Mouse (Mus musculus) large intestine, adult 2 months (tissue): ENCODE measurements around the gene Sh3kbp1. TPM values are rescaled to one million over a fixed set of nuclear protein-coding genes. Genes with fewer than 3 reads are reported as not detected.

Experiments used
- DNase-seq: peaks from one replicate; pipeline ENCODE4 v3.0.0-alpha.2; 2012; ENCODE audit warnings: low read depth, low spot score
- WGBS: fragments of 180-500 bp; shearing (Covaris S2); methylation state at CpG from one replicate; pipeline ENCODE4 v1.1.7; 2018; 5-methylcytosine and 5-hydroxymethylcytosine counted together
- polyA plus RNA-seq: library from polyadenylated mRNA; depleted of rRNA; stranded (reverse); fragments of >200 nt; gene quantifications from 2 replicates; pipeline ENCODE4 v1.2.3, GENCODE M21; 2012

Sh3kbp1 gene
- polyA plus RNA-seq, 1 experiment, result 6.9 TPM

DNA sequence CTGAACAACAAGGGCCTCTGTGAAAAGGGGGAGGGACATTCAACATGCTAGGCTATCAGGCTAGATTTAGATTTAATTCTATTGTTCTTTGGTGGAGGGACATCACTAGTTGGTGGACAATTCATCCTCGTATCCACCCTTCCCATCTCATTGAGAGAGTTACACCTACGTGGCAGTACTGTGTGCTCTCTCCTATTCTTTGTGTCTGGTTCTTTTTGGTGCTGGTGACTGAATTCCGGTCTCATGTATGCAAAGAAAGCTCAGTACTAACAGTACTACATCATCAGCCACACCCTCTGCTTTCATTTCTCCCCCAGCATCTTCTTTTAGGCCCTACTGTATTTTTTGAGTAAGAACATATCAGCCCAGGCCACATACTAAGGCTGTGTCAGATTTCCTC is 105.8 kb downstream of the Sh3kbp1 start:
- 66% methylated on average over 3 of the region's 3 CpGs for WGBS
- DNase-seq, result no peak

DNA sequence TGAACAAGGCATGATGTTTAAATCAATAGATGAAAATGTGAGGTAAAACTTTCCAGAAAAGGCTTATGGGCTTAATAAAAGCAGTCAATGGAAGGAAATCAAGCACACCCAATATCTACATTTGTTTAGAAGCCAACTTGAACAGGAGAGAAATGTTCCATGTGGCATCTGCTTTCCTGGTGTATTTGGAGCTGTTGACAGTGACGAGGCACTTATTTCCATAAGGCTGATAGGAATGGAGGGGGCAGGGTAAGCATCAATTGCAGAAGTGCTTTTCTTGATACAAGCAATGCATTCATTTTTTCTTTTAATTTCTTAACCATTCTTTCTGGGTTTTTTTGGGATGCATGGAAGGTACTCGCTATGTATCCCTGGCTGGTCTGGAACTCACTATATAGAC is 106.9 kb downstream of the Sh3kbp1 start:
- DNase-seq, result no peak
- WGBS, result 85% methylated on average over 2 of the region's 2 CpGs

DNA sequence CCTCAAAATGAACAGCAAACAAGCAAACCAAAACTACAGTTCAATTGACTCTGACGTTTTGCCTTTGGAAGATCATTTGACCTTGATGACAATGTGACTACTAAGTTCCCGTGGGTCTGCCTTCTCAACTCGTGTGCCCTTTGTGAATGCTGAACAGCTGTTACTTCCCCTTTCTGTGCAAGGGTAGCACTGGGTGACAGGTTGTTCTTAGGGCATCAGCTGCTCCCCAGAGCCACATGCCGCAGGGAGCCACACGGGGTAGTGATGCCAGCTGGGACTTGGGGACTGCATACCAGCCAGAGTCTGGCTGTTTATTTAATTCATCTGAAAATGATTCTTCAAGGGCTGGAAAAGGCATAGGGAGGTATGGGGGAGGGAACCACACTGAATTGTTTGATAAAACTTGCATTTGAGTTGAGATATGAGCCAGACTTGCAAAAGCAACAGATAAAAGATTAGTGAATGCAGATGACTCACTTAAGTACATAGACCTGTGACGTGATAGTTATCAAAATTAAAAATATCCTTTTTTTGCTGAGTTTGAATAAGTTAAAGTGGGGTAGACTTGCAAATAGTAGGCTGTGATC is 108.5 kb downstream of the Sh3kbp1 start:
- no peak for DNase-seq
- 56% methylated on average over 6 of the region's 6 CpGs for WGBS

DNA sequence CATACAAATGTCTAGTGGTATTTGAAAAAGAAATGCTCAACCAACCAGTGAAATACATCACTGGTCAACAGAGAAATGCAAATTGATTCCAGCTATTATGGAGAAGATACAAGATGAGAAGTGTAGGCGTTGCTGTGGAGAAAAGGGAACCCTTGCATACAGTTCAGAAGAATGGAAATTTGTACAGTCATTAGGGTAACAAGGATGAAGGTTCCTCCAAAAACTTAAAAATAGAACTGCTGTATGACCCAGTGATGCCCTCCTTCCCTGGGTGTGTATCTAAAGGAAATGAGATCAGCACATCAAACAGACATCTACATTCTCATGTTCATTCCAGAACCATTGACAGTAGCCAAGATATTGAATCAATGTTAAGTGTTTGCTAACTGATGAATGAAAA is 110.3 kb downstream of the Sh3kbp1 start:
- DNase-seq, result no peak
- WGBS, result 70% methylated on average over 1 of the region's 1 CpGs

DNA sequence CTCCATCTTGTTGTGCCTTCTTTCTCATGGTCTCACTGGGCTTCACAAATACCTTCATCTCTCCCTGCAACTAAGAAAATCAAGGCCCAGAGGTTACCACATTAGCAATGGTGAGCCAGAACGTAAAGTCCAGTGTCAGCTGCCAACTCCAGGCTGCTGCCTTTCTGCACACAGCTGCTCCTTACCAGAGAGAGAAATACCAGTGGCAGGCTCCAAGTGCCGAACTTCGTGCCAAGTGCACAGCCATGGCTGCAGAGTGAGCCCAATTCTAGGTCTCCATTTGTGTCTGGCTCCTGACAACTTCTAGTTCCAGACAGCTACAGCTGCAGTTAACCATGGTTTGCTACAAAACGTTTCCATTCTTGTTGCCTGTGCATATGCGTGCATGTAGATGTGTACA is 117.0 kb downstream of the Sh3kbp1 start:
- DNase-seq, result no peak
- 50% methylated on average over 5 of the region's 5 CpGs for WGBS

DNA sequence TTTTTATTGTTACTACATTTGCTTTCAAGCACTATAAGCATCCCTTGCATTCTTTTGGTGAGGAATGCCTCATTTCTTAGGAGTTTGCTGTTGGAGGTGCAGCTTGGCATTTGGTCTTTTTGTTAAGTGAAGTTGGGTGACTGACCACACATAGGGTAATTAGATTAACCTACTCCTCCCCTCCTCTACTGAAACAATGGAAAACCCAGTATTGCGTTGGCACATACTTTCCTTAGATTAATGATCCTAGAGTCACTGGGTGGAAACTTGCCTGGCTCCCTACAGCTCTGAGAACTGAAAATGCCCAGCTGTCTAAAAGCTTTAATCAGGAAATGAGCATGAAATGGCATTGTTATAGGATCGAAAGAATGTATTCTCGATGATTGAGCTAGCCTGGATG is 117.5 kb downstream of the Sh3kbp1 start:
- DNase-seq, result no peak
- WGBS, result 53% methylated on average over 3 of the region's 3 CpGs

DNA sequence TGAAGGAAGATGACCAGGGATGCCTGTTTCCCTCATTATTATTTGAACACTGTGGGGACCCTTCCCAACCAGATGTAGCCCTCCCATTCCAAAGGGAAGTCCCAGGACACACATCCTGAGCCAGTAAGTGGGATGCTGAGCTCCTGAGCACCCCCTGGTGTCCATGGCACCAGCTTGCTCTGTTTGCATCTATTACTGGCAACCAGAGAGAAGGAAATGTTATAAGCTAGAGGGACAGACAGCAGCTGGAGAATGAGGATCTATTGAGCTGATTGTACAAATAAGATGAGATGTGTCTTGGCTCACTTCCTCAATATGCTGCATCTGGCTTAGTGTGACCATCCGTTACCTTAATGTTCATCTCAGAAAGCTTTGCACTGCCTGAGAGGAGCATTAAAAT is 124.8 kb downstream of the Sh3kbp1 start:
- WGBS, result 61% methylated on average over 1 of the region's 1 CpGs
- peak; percentile 2 for DNase-seq

DNA sequence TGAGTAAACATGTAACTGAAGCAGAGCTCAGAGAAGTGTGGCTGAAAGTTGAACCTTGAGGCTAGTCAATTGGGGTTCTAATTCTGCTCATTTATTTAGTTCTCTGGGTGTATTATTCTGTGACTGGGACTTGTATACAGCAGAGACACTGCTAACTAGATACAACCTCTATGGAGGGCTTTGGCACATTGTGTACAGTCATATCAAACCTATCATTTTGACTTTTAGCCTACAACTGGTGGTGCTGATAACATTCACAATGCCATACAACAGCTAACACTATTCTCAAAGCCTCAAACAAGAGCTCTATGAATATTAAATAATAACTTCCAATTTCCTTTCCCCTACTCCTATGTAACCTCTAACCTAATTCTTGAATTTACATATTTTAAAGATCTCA is 129.2 kb downstream of the Sh3kbp1 start:
- no peak for DNase-seq

DNA sequence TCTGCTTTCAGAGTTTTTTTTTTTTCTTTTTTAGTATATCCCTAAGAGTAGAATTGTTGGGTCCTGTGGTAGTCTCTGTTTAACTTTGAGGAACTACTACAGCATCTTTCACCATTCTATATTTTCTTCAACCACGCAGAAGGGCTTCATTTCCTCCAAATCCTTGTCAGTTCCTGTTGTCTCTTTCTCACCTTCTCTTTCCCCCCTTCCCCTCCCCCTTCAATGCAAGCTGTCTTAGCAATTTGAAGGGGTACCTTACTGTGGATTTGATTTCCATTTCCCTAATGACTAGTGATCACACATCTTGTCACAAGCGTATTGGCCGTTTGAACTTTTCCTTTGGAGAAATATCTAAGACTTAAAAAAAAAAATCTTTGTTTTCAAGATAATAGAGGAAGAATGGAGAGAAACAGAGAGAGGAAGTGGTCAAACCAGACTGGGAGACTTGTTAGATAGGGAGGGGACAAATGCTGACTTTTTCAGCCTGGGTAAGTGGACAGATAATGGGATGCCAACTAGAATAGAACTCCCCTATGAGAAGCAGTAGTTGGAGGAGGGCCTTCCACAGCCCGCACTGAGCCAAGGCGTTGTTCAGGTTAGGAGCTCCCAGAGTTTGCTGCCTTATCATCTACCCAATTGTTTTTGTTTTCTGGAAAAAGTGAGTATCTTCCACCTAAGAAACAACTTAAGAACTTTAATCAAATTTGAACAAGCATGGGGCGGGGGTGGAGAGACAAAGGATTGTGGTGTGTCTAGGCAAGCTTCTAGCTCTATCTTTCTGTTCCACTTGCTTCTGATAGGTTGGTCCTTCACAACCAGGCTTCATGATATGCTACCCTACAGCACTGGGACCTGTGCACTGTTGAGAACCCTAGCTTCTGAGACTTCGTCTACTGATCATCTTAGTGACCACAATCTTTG is 130.1 kb downstream of the Sh3kbp1 start:
- WGBS, result 86% methylated on average over 7 of the region's 7 CpGs
- DNase-seq, result no peak

DNA sequence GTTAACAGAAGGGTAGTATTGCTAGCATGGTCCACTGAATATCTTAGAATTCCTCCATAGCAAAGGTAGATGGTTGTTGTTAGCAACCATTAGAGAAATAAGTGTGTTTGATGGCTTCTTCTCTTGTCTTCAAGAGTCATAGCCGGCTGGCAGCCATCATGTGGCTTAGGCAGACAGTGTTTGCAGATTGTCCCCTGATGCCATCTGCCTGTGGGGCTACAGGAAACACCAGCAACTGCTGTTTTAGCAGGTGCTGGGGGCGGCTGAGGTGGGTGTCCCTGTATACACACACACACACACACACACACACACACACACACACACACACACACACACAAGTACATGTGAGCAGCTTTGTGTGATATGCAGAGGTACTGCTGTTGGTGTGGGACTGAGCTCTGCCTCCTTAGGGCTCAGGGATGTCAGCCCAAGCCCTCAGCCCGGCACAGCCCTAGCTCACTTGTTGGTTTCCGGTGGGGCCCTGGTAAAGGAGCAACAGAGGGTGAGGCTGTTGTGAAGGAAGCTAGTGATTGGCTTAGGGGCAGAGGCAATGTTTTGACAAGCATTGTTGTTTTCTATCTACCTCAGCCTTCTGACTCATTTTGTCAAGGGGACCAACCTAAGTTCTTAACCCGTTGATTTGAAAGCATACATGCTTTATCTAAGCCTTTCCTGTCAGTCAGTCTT is 130.9 kb downstream of the Sh3kbp1 start:
- DNase-seq, result no peak
- WGBS, result 68% methylated on average over 5 of the region's 5 CpGs

DNA sequence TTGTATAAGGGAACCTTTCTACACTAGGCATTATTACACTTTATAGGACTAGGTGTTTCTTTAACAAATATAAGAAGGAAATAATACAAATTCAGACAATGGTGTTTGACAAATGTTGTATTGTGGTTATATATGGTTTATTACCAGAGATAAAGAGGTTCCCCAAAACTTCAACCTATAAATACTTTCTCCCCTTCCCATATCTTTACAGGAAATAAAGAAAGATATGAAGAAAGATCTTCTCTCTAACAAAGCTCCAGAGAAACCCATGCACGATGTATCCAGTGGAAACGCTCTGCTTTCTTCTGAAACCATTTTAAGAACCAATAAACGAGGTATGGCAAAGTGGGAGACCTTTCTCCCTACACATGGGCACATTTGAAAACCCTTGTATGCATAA is 136.7 kb downstream of the Sh3kbp1 start:
- DNase-seq, result no peak
- 75% methylated on average over 3 of the region's 3 CpGs for WGBS

DNA sequence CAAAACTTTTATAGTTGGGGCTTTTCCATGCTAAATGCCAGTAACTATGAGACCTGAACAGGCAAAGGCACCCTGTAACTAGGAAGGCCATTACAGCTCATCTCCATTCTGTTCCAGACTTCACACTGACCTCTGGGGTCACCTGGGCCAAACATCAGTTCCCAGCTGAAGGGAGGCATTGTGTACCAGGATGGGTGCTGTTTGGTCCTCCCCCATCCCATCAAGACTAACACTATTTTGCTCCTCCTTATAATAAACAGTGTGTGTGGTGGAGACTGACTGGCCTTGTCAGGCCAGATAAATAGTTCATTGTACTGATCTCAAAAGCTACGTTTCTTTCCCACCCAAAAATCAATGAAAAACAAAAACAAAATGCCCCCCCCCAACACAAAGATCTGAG is 138.8 kb downstream of the Sh3kbp1 start:
- 64% methylated on average over 1 of the region's 1 CpGs for WGBS
- no peak for DNase-seq

DNA sequence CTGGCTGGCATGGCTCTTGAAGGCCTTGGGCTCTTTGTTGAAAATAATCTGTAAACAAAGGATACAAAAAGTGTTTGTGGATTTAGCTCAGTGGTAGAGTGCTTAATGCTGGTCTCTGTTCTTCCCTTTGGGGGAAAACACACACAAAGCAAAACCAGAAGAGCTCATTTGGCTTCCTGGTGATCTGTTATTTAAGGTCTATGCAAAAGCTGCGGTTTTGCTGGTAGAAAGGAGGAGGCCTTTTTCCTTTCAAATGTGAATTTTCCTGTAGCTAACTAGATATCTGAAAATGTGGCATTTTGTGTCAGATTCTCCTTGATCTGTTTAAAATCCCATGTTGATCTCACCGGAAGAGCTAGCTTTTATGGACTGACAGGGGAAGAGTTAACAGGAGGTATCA is 141.9 kb downstream of the Sh3kbp1 start:
- no peak for DNase-seq

DNA sequence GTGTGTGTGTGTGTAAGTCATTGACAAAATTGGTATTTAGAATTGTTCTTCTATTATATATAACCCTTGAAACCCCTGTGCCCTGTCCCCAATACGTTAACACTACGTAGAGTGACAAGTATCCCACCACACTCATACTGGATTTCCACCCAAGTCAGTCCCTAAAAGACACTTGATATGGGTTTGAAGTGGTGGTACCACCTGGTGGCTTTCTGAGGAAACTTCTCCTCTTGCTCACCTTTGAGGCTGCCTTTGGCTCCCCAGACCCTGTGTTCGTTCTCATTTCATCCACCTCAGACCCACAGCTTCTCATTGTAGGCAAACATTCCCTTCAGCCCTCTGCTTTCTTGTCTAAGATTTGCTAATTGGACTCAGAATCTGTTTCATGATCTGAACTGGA is 142.7 kb downstream of the Sh3kbp1 start:
- 85% methylated on average over 3 of the region's 3 CpGs for WGBS
- DNase-seq, result no peak

More for the DNA sequence above, 141.9 kb downstream of the Sh3kbp1 start:
- 80% methylated on average over 2 of the region's 2 CpGs for WGBS

DNA sequence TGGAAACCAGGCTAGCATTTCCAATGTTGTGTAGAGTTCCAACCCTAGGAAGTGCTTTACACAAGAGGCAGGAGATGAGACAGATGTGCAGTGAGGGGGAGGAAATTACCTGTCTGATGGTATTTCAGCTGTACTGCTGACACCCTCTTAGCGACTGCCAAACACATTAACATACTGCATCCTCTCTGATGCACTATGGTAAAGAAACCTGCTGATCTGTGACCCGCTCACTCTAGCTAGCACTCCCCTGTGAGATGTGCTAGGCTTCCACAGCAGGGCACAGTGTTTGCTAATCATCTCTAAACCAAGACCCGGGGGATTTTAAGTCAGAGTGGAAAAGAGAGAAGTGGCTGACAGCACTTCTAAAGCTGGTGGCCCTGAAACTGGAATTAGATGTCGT is 145.1 kb downstream of the Sh3kbp1 start:
- 67% methylated on average over 4 of the region's 4 CpGs for WGBS
- DNase-seq, result no peak

DNA sequence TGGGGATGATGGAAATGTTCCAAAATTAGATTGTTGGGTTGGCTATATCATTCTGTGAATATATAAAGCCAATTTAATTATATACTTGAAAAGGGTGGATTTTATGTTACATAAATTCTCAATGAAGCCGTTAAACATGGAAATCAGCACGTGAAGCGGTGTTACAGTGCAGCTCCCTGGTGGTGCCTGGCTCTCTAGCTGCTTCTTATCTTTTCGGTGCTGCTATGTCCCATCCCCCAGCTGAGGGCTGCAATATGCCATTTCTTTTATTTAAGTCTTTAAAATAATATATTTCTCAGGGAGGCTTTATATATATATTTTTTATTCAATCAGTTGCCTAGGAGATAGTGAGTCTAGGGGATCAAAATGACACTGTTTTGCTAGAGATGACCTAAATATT is 148.0 kb downstream of the Sh3kbp1 start:
- no peak for DNase-seq
- WGBS, result 86% methylated on average over 4 of the region's 4 CpGs

DNA sequence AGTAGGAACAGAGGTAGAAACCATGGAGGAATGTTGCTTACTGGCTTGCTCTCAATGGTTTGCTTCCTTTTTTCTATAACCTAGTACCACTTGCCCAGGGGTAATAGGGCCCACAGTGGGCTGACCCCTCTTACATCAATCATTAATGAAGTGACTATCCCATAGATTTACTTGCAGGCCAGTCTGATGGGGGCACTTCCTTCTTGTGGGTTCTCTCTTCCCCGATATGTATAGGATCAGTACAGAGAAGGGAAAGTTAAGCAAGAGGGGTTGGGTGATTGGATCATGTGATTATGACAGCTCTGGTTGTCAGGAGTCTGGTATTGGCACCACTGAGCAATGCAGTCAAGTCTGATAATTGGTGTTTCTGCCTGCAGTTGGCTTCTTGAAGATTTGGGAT is 151.7 kb downstream of the Sh3kbp1 start:
- no peak for DNase-seq
- 83% methylated on average over 1 of the region's 1 CpGs for WGBS

DNA sequence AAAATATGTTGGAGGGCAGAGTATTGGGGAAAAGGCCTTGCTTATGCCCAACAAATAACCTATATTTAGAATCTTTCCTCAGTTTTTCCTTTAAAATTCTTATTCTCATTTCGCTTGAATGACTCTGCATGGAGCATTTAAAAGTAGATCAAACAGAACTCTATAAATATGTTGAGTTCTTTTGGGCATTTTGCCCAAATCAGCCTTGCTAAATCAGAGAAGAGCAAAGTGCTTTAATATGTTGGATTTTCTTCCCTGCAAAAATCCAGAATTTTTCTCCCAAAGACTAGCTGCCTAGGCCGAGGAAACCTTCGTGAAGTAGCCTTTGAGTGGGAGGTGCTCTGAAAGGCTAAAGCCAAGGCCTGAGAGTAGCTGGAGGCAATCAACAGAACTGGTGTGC is 163.4 kb downstream of the Sh3kbp1 start:
- 63% methylated on average over 3 of the region's 3 CpGs for WGBS
- no peak for DNase-seq

DNA sequence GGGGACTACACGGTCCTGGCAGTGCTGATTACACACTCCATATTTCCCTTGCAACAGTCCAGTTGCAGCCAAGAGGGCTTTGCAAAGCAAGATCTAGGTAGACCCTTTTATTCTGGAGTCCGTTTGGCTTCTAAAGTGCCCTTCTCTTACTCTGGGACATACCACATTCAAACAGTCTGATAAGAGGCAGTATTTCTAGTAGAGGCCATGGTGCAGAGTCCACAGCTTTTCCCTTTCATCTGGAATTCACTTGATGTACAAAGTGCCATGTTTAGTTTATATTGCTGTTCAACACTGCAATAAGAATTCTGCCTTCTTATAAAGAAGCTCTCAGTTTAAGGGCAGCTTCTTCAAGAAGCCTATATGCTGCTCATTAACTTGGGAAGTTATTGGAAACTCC is 168.5 kb downstream of the Sh3kbp1 start:
- WGBS, result 41% methylated on average over 2 of the region's 2 CpGs
- no peak for DNase-seq

DNA sequence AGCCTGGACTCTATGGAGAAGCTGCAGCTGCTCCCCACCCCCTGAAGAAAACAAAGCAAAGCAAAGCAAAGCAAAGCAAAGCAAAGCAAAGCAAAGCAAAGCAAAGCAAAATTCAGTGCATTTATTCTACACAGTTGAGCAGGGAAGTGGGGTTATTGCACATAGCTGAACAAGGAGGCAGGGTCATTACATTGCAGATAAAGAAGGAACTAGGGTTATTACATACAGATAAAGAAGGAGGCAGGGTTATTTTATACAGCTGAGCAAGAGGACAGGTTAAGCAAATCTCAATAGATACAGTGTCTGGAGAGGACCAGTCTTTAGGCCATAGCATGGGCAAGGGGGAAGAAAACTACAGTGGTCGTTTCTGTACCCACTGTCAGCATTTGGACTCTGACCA is 177.3 kb downstream of the Sh3kbp1 start:
- 31% methylated on average over 1 of the region's 1 CpGs for whole genome bisulfite sequencing
- DNase-seq, result no peak

DNA sequence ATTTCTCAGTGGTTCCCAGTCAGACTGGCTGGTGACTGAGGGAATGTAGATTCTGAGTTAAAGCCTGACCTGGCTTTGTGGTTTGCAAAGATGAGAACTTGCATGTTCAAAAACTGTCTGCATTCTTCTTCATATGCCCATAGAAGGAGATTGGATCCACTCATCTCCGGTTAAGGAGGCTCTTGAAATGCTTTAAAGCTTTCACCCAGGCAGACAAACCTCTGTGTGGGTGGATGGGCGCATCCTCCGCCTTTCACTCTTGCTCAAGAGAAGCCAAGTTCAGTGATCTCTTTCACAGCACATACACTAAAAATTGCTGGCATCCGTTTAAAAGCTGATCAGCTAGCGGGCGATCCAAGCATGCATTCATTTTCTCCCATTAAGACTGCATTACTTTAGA is 182.4 kb downstream of the Sh3kbp1 start:
- 87% methylated on average over 6 of the region's 6 CpGs for WGBS
- no peak for DNase-seq
